Mouse (Mus musculus) cerebellum, adult 9-11 months (tissue): Measurements from ENCODE around the gene Cdk5rap1.
"Not testable (repeated sequence)": the region's sequence is repeated elsewhere in the genome, so short reads cannot be mapped to it uniquely, and the experiment has no call there.

Experiments used
- DNase-seq: peaks from one replicate; pipeline ENCODE4 v3.0.0; 2022

The Cdk5rap1 gene

DNA sequence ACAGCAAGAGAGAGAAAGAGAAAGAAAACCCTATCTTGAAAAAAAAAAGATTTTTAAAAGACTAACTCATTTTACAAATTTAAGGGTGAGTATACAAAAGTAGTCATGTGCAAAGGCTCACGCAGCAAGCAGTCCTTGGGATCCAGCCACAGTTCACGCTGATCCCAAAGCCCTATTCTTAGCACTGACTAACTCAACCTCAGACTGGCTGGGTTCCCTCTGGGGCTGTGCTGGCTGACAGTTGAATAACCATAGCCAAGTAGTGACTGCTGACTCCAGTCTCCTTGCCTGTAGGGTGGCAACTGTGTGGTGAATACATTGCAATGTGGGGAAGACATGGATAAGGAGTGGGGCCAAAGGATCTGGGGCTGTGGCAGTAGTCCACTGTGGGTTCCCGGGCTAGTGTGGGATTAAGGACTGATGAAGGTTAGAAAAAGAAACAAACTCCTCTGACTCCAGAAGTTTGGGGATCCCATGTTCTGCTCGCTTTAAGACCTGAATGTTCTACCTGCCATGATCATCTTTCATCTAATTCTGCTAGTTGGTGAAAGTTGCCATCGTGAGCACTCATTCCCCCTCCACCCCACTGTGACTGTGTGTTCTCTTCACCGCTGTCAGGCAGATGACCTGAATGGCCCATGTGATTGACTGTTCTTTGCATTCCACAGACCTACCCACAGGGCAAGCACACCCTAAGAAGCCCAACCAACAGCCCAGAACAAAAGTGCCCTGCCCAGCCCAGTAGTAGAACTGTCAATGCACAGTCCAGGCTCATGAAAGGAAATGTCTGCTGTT lies 2.2 kb upstream of the Cdk5rap1 start:
- DNase-seq: no peak

GRCm38 (mm10) chr2:154373961-154374632 lies 1.3 kb upstream of the Cdk5rap1 start:
- peak; percentile 35 for DNase-seq

GRCm38 (mm10) chr2:154372151-154372829 lies 520 bp downstream of the Cdk5rap1 start:
- DNase-seq: peak; percentile 85

- DNase-seq: no peak
Measured at GRCm38 (mm10) chr2:154367510-154367909, 5.3 kb downstream of the Cdk5rap1 start.

GRCm38 (mm10) chr2:154354000-154354425 lies 18.8 kb downstream of the Cdk5rap1 start:
- DNase-seq: not testable (repeated sequence)

DNA sequence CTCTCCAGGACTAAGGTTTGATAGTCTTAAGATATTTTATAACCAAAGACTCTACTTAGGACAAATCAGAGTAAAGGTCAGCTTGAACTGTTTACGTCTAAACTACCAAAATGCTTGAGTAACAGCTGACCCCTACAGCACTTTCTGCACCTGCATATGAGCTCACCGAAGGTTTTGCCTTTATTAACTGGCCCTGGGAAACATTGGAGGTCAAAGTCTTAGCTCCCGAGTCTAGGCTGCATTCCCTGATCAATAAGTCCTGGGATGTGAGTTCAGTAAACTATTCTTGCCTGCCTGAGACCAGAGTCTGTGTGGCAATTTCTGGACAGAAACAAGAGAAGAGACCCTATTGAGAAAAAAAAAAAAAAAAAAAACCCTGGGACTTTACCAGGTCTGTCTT lies 24.7 kb downstream of the Cdk5rap1 start:
- DNase-seq: no peak

DNA sequence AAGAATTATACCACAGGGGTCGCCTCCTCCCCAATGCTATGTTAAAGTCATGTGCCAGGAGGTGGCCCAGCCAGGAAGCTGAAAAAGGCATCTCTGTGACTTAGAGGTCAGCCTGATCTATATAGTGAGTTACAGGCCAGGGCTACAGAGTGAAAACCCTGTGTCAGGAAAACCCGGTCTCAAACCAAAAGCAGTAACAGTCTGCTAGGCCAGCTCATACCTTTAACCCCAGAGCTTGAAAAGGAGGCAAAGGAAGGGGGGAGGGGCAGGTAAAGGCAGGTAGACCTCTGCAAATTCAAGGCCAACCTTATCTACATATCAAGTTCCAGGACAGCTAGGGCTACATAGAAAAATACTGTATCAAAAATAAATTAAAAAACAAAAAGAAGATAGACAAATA lies 33.5 kb downstream of the Cdk5rap1 start:
- no peak for DNase-seq

DNA sequence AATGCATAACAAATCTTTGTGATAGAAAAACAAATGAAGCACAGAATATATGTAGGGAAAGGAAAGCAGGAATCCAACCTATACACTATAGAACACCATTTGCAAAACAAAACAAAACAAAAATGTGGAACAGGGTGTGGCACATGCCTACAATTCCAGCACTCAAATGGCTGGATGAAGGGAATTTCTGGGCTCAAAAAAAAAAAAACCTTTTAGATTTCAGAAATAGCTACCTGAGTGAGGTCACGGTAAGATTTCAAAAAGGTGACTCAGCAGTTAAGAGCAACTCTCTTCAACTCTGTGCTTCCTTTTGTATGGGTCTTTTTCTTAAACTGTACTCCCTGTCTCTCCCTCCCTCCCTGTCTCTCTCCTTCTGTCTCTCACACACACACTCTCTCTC lies 34.6 kb downstream of the Cdk5rap1 start:
- DNase-seq: no peak

DNA sequence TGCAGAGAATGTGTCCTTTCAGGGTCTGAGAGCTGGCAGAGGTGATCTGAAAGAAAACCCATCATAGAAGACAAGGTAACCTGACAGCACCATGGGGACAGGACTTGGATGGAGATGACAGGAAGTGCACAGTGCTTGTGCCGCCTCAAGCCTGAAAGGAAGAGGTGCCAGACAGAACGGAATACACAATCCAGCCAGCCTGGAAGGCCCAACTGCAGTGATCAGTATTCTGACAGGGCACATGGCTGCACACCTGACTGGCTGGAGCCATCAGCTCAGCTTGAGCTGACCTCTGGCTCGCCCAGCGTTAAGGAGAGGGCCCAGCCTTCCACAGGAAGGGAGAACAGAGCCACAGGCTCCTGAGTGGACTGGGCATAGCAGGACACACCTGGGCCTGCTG lies 37.2 kb downstream of the Cdk5rap1 start:
- no peak for DNase-seq

GRCm38 (mm10) chr2:154326852-154327251 lies 46.0 kb downstream of the Cdk5rap1 start:
- DNase-seq: no peak

GRCm38 (mm10) chr2:154313771-154314170 lies 59.0 kb downstream of the Cdk5rap1 start:
- DNase-seq: not testable (repeated sequence)

GRCm38 (mm10) chr2:154306927-154307326 lies 65.9 kb downstream of the Cdk5rap1 start, which contains the start of gene Bpifb9b:
Bpifb9b (plus strand) TSS chr2:154307227.
- DNase-seq: not testable (repeated sequence)

- DNase-seq: not testable (repeated sequence)
Measured at GRCm38 (mm10) chr2:154304604-154305003, 68.2 kb downstream of the Cdk5rap1 start.

DNA sequence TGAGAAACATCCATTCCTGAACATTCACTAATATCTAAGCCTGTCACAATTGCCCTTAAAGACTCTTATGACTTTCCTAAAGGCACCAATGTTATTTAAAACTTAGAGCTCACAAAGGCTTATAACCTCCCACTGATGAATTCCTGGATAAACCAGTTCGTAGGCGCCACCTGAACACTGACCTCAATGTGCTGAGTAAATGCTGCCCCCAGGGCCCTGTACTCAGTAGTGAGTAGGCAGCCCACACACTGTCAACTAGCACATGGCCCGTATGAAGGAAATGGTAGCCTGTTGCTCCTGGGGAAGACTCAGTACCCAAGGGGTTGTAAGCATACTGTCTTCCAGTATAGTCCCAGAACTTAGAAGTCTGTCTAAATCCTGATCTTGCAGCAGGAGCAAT lies 71.0 kb downstream of the Cdk5rap1 start:
- no peak for DNase-seq

DNA sequence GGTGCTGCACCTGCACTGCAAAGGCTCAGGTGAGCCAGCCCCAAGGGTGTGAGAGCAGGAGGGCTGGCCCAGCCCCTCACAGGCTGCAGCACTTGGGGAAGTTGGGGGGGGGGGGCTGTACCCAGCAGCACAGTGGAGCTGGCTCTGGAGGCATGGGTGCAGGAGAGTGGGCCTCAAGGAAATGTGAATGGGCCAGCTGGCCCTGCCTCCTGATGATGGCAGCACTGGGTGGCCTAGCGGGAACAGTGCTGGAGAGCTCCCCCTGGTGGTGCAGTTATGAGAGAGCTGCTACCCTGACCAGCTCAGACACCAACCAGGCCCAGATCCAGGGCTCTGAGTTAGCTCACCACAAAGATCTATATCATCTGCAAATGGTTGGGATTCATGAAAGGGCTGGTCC lies 72.3 kb downstream of the Cdk5rap1 start:
- peak; percentile 21 for DNase-seq

DNA sequence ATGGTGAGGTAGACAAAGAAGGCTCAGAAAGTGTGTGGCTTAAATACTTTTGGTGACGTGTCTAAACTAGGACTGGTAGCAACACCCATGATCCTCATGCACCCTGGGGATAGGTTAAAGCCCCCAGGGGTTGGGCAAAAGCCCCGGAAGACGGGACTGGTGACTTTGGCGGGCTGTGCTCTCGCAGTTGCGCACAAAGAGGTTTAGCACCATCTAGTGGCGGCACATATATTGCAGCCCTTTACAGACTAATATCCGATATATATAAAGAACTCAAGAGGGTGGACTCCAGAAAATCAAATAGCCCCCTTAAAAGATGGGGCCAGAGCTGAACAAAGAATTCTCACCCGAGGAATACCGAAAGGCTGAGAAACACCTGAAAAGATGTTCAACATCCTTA lies 78.1 kb downstream of the Cdk5rap1 start:
- peak; percentile 7 for DNase-seq

- no peak for DNase-seq
Measured at GRCm38 (mm10) chr2:154292833-154293232, 80.0 kb downstream of the Cdk5rap1 start.

DNA sequence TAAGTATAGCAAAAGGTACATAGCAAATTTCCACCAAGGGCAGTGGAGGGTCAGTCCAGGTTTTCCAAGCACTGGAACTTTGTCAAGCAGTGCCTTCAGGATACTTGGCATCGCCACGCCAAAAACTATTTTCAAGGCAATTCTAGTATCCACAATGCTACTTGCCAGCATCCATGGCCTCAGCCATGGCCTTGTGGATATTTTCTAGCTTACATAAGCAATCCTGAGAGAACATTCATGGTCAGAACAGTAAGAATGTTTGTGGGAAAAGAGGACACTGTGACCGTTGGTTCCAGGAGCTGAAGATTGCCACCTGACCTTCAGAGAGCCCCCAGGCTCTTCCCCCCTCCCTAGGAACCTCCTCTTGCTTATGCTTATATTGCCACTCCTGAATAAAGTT lies 80.9 kb downstream of the Cdk5rap1 start:
- not testable (repeated sequence) for DNase-seq
